Mouse (Mus musculus) heart, embryonic 16.5 days (tissue): ENCODE results near the gene Gm13279. TPM values are rescaled to one million over a fixed set of nuclear protein-coding genes. Genes with fewer than 3 reads are reported as not detected.
"Not testable (repeated sequence)": the region's sequence is repeated elsewhere in the genome, so short reads cannot be mapped to it uniquely, and the experiment has no call there.

Experiments
- ATAC-seq: fragments of 200-750 bp; cut with Nextera tagmentation; replicated peaks from 2 replicates; pipeline ENCODE4 v1.8.0; 2017; ENCODE audit warnings: moderate number of reproducible peaks; ENCODE audit not compliant: insufficient read depth, low FRiP score; ENCODE audit errors: extremely low read depth
- H3K27ac ChIP-seq: fragments of 300-500 bp; sonication (generic); 2 replicates; pipeline ENCODE4 v1.5.1; 2014; ENCODE audit warnings: mild to moderate bottlenecking, low read length, control low read depth, moderate library complexity
- H3K27me3 ChIP-seq: fragments of 300-500 bp; sonication (generic); 2 replicates; pipeline ENCODE4 v1.6.1; 2014; ENCODE audit warnings: low read length, mixed read lengths; ENCODE audit not compliant: control insufficient read depth, insufficient read depth
- H3K36me3 ChIP-seq: fragments of 300-500 bp; sonication (generic); 2 replicates; pipeline ENCODE4 v1.6.1; 2014; ENCODE audit not compliant: control insufficient read depth, insufficient read depth
- H3K4me1 ChIP-seq: fragments of 300-500 bp; sonication (generic); 2 replicates; pipeline ENCODE4 v1.6.1; 2014; ENCODE audit warnings: low read length, mixed read lengths; ENCODE audit not compliant: control insufficient read depth, insufficient read depth
- H3K4me2 ChIP-seq: fragments of 300-500 bp; sonication (generic); 2 replicates; pipeline ENCODE4 v1.6.1; 2014; ENCODE audit warnings: low read depth, mild to moderate bottlenecking, control low read depth, low read length
- H3K4me3 ChIP-seq: fragments of 300-500 bp; sonication (generic); 2 replicates; pipeline ENCODE4 v1.5.1; 2014; ENCODE audit warnings: mild to moderate bottlenecking, control low read depth, low read length
- H3K9ac ChIP-seq: fragments of 300-500 bp; sonication (generic); 2 replicates; pipeline ENCODE4 v1.6.1; 2014; ENCODE audit warnings: low read length, control low read depth
- H3K9me3 ChIP-seq: fragments of 300-500 bp; sonication (generic); replicated peaks from 2 replicates; pipeline ENCODE4 v1.6.1; 2016; ENCODE audit warnings: low read length; ENCODE audit not compliant: control insufficient read depth
- WGBS: fragments of 180-500 bp; shearing (Covaris S2); extraction: QIAGEN DNeasy Blood & Tissue Kit; methylation state at CpG from one replicate; pipeline ENCODE4 v1.1.7; 2014; 5-methylcytosine and 5-hydroxymethylcytosine counted together
- polyA plus RNA-seq: library from polyadenylated mRNA; unstranded; fragments of >200 nt; fragmentation: Nextera tagmentation; extraction: Ambion mirVana; gene quantifications from 2 replicates; pipeline ENCODE4 v1.2.1, GENCODE M21; 2015

Gm13279 gene
- polyA plus RNA-seq, 1 experiment from 2014 or later, result not detected

- Histone ChIP-seq H3K4me3 (no peak overlapping the region), H3K36me3 (no peaks in the 10 kb centered on the region), H3K27ac (no peak overlapping the region), H3K9ac (no peak overlapping the region), H3K9me3 (no peaks in the 10 kb centered on the region), H3K4me1 (no peaks in the 10 kb centered on the region), H3K4me2 (no peak overlapping the region), H3K27me3 (no peaks in the 10 kb centered on the region)
- ATAC-seq, result no peak
- WGBS, result 21% methylated on average over 4 of the region's 4 CpGs
Observed at GRCm38 (mm10) chr4:88822995-88823394, 25.8 kb downstream of the Gm13279 start.

- not testable (repeated sequence) for H3K4me1 ChIP-seq, H3K9me3 ChIP-seq, ATAC-seq, H3K4me3 ChIP-seq, H3K27me3 ChIP-seq, H3K36me3 ChIP-seq, H3K27ac ChIP-seq, H3K4me2 ChIP-seq, H3K9ac ChIP-seq
Observed at GRCm38 (mm10) chr4:88827116-88827515, 29.9 kb downstream of the Gm13279 start, which contains the start of gene Ifna6. Gene Ifna6 (plus strand): TSS chr4:88827416.

GRCm38 (mm10) chr4:88830523-88830922, 33.3 kb downstream of the Gm13279 start:
- H3K27ac ChIP-seq, result no peak overlapping the region
- H3K4me3 ChIP-seq, result no peak overlapping the region
- no peaks in the 10 kb centered on the region for H3K27me3 ChIP-seq
- H3K9me3 ChIP-seq, result no peaks in the 10 kb centered on the region
- no peak for ATAC-seq
- WGBS, result 15% methylated on average over 4 of the region's 4 CpGs
- no peaks in the 10 kb centered on the region for H3K4me1 ChIP-seq
- H3K9ac ChIP-seq, result no peak overlapping the region
- H3K36me3 ChIP-seq, result no peaks in the 10 kb centered on the region
- H3K4me2 ChIP-seq, result no peak overlapping the region

DNA sequence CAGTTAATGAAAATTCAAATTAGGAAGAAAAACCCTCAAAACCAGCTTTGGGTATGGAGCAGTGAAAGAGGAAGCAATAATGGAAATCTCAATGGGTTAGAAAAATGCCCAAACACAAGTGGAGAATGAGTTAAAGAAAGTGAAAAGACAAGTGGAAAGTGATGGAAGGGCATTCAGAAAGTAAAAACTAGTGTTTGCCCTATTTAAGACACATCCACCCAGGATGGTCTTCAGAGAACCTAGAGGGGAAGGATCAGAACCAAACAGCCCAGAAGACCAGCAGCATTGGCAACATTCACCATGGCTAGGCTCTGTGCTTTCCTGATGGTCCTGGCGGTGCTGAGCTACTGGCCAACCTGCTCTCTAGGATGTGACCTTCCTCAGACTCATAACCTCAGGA, 38.0 kb downstream of the Gm13279 start, which contains the start of gene Ifna5:
Gene Ifna5, plus strand, starts transcription at position 301 of the 400 bp plus-strand sequence.
- 70% methylated on average over 1 of the region's 1 CpGs for WGBS
- H3K4me1 ChIP-seq, H3K9me3 ChIP-seq: not testable (repeated sequence)

GRCm38 (mm10) chr4:88838828-88839227, 41.6 kb downstream of the Gm13279 start:
- Histone ChIP-seq H3K9me3 (no peaks in the 10 kb centered on the region), H3K27me3 (no peaks in the 10 kb centered on the region), H3K4me1 (no peaks in the 10 kb centered on the region), H3K27ac (no peak overlapping the region), H3K4me3 (no peak overlapping the region), H3K36me3 (no peaks in the 10 kb centered on the region), H3K9ac (no peak overlapping the region), H3K4me2 (no peak overlapping the region)
- no peak for ATAC-seq
- WGBS, result 30% methylated on average over 3 of the region's 3 CpGs

More for the DNA sequence above, 38.0 kb downstream of the Gm13279 start, which contains the start of gene Ifna5:
- H3K9ac ChIP-seq, ATAC-seq, H3K4me2 ChIP-seq, H3K36me3 ChIP-seq, H3K27ac ChIP-seq, H3K4me3 ChIP-seq, H3K27me3 ChIP-seq: not testable (repeated sequence)

DNA sequence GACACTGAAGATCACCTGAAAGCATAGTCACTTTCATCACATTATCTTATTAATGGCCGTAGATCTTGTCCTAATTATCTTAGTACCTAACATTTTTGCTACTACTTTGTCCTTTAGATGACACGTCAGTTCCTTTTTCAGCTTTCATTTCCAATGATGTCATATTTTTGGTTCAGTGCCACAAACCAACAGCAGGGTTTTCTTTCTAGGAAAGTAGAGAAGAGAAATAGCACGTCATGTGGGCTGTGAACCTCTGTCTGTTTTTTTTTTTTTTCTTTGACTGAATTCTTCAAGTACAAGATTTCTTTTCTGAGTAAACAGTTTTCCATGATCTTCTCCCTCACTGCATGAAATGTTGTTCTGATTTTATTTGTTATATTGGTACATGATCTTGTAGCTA, 42.9 kb downstream of the Gm13279 start:
- H3K4me3 ChIP-seq, result no peak overlapping the region
- no peaks in the 10 kb centered on the region for H3K9me3 ChIP-seq
- WGBS, result 48% methylated on average over 3 of the region's 3 CpGs
- H3K36me3 ChIP-seq, result no peaks in the 10 kb centered on the region
- H3K27ac ChIP-seq, result no peak overlapping the region
- no peak overlapping the region for H3K4me2 ChIP-seq
- no peaks in the 10 kb centered on the region for H3K27me3 ChIP-seq
- H3K4me1 ChIP-seq, result no peaks in the 10 kb centered on the region
- H3K9ac ChIP-seq, result no peak overlapping the region
- no peak for ATAC-seq

GRCm38 (mm10) chr4:88841438-88841911, 44.3 kb downstream of the Gm13279 start, which contains the start of gene Ifna4:
Gene Ifna4 (plus strand): TSS chr4:88841861.
- no peak within 1 kb of the TSS for H3K4me3 ChIP-seq
- H3K27me3 ChIP-seq, result no peaks in the 10 kb centered on the region
- no peak for ATAC-seq
- no peaks in the 10 kb centered on the region for H3K36me3 ChIP-seq
- H3K4me1 ChIP-seq, result no peaks in the 10 kb centered on the region
- no peak within 1 kb of the TSS for H3K27ac ChIP-seq
- WGBS, result 44% methylated on average over 2 of the region's 2 CpGs
- H3K9me3 ChIP-seq, result no peaks in the 10 kb centered on the region
- H3K9ac ChIP-seq, result no peak within 1 kb of the TSS
- H3K4me2 ChIP-seq, result no peak within 1 kb of the TSS

- 31% methylated on average over 2 of the region's 2 CpGs for WGBS
- no peak overlapping the region for H3K27ac ChIP-seq
- H3K36me3 ChIP-seq, result no peaks in the 10 kb centered on the region
- no peak overlapping the region for H3K4me3 ChIP-seq
- ATAC-seq, result no peak
- no peak overlapping the region for H3K9ac ChIP-seq
- H3K4me2 ChIP-seq, result no peak overlapping the region
- no peaks in the 10 kb centered on the region for H3K27me3 ChIP-seq
- H3K4me1 ChIP-seq, result no peaks in the 10 kb centered on the region
- no peaks in the 10 kb centered on the region for H3K9me3 ChIP-seq
Observed at GRCm38 (mm10) chr4:88845334-88845733, 48.1 kb downstream of the Gm13279 start.
